ENCODE assay signal across 8 mouse cellular contexts in the genomic region with DNA sequence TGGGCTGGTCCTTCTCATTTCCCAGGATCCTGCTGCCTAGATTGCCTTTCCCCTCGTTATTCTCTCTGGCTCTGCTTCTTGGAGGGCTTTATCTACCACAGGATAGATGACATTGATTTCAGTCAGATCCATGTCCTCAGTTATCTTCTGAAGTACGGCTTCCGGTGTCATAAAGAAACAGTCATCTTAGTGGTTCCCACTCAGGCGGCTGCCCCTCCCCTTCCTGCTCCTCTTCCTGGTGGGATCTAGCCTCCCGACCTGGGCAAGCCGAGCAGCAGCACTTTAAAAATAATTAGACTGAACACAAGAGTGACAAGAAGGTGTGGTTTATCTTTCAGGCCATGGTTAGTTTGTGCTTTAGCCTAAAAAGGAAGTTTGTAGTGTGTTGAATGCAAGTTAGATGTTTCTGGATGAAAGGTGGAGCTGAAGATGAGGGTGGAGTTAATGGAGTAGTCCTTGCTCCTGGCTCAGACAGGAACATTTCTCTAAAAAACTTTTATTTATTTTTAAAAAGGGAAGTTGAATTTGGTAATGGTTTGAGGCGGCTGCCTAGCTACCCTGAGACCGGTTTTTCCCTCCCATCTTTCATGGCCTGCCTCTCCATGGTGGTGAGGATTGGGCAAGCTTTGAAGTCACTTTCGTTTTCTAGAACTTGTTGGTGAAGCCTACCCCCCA.
DNase-seq lines count a peak whose midpoint lies in the region; ATAC-seq and TF ChIP-seq lines count a peak whose summit lies in the region.

No protein-coding gene starts in this region.

- no peak overlapping the region for H3K4me3 ChIP-seq in testis, adult 2 months (ENCODE audit: control insufficient read depth, low read depth, low read length)
- no peak overlapping the region for H3K4me3 ChIP-seq in lung, embryonic 16.5 days (ENCODE audit: low read length)

- 42% methylated on average over 9 of the region's 9 CpGs for WGBS in lung, embryonic 16.5 days

- no peak for DNase-seq in testis, postnatal 14 days (ENCODE audit: low spot score)
- peak; percentile 31 for DNase-seq in heart, postnatal 4 days
- DNase-seq in layer of hippocampus, postnatal 25 days (ENCODE audit: extremely low spot score in 1 of 2, low spot score in 1 of 2): no peak
- no peak for DNase-seq in right cerebral cortex, postnatal 25 days
- no peak for DNase-seq in adrenal gland, adult 18-20 months (ENCODE audit: low spot score in 2 of 2)
- DNase-seq in right cerebral cortex, adult 18-20 months: no peak

- no peak for TF ChIP-seq POLR2A in testis, adult 2 months (IDR thresholded peaks at IDR 0.05; ENCODE audit: control insufficient read depth, low read depth, low read length)

- H3K9ac ChIP-seq in lung, embryonic 16.5 days (ENCODE audit: low read length): no peak overlapping the region

- peak; percentile 47; the same call in 1 of the 2 replicates for ATAC-seq in lung, embryonic 16.5 days (ENCODE audit: low read depth)

- TF ChIP-seq CTCF in testis, adult 2 months (IDR thresholded peaks at IDR 0.05; ENCODE audit: control insufficient read depth, insufficient read depth, insufficient replicate concordance, low read depth, low read length): no peak

- H3K4me2 ChIP-seq in lung, embryonic 16.5 days (ENCODE audit: low read depth, low read length): peak overlapping the region; percentile 28

- H3K9me3 ChIP-seq in lung, embryonic 16.5 days (ENCODE audit: control insufficient read depth, low read length): no peaks in the 10 kb centered on the region

- no peaks in the 10 kb centered on the region for H3K27me3 ChIP-seq in testis, adult 2 months (ENCODE audit: control insufficient read depth, insufficient read depth, low read length)
- no peaks in the 10 kb centered on the region for H3K27me3 ChIP-seq in lung, embryonic 16.5 days (ENCODE audit: control insufficient read depth, insufficient read depth, low read depth, low read length)

- H3K4me1 ChIP-seq in testis, adult 2 months (ENCODE audit: control insufficient read depth, insufficient read depth, low read length): no peaks in the 10 kb centered on the region
- H3K4me1 ChIP-seq in lung, embryonic 16.5 days (replicated peaks; ENCODE audit: control insufficient read depth, insufficient read depth, low read length): 0 out of 2 replicates have a peak, but pooled peaks cover 11% of the 10 kb centered on the region

- H3K36me3 ChIP-seq in testis, adult 2 months (ENCODE audit: control insufficient read depth, insufficient read depth, low read length): no peaks in the 10 kb centered on the region
- H3K36me3 ChIP-seq in lung, embryonic 16.5 days (ENCODE audit: control insufficient read depth, insufficient read depth, low read length): no peaks in the 10 kb centered on the region

- H3K27ac ChIP-seq in testis, adult 2 months (ENCODE audit: control insufficient read depth, insufficient read depth, low read depth, low read length): peak overlapping the region; percentile 76; the same call in 1 of the 2 replicates
- H3K27ac ChIP-seq in lung, embryonic 16.5 days (ENCODE audit: low read length): peak overlapping the region; percentile 55; the same call in 1 of the 2 replicates
